Mouse (Mus musculus) thymus, postnatal 36 days (tissue): Measurements from ENCODE around the gene Klk6.

ENCODE experiments used
- DNase-seq, 2 experiments: peaks; one replicate each; pipeline ENCODE4 v3.0.0; 2022; ENCODE audit warnings: mixed read lengths in 2 of 2

The Klk6 gene

GRCm38 (mm10) chr7:43826056-43826455, 1.8 kb downstream of the Klk6 start:
- DNase-seq: no peak

DNA sequence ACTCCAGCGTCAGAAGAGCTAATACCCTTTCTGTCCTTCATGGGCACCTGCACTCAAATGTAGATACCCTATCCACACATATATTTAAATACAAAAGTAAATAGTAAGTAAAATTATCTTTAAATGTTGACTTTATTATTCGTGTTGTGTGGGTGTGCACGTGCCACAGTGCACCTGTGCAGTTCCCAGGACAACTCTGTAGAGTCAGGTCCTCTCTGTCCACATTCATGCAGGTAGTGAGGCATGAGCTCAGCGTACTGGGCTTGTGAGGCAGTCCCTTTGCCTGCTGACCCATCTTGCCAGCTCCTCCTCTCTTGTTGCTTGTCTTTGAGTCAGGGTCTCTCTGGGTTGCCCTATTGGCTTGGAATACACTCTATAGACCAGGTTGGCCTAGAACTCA, 3.4 kb downstream of the Klk6 start:
- DNase-seq: no peak

DNA sequence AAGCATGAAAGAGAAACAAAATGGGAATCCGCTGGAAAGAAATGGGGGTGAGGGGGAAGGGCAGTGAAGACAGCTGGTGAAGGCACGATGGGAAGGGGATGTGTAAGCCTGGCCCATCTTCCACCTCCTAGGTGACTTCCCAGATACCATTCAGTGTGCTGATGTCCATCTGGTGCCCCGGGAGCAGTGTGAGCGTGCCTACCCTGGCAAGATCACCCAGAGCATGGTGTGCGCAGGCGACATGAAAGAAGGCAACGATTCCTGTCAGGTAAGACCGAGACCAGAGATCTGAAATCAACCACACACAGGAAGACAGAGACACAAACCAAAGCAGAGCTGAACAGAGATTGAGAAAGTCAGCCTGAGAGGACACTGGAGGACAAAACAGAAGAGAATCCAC, 4.7 kb downstream of the Klk6 start:
- no peak for DNase-seq

GRCm38 (mm10) chr7:43841701-43842100, 17.4 kb downstream of the Klk6 start, which contains the start of gene Klk5:
TSS of gene Klk5 (plus strand) at chr7:43841971.
- no peak for DNase-seq

DNA sequence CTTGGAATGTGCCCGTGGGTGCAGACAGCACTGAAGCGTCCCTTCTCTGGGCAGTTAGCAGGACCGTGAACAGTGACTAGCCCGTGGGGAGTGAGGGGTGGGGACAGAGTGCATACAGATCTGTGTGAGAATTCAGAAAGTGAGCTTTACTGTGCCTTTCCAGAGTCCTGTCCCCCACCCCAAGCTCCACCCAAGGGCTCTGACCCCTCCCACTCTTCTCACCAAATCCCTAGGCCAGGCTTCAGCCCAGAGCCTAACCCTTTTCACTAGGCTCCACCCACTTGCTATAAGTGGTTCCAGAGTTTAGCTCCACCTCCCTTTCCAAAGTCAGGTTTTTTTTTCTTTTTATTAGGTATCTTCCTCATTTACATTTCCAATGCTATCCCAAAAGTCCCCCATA, 19.5 kb downstream of the Klk6 start:
- DNase-seq: no peak

DNA sequence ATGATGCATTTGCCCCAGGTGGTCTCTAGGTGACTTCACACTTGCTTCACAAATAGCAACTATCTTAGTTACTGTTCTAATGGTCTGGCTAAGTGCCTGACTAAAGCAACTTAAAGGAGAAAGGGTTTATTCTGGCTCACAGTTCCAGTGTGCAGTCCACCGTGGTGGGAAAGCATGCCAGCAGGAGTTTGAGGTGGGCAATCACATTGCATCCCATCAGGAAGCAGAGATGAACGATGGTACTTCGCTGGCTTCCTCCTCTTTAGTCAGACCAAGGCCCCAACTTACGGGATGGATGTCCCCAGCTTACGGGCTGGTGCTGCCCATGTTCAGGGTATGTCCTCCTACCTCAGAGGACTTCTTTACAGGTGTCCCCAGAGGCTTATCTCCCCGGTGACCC, 27.3 kb downstream of the Klk6 start:
- DNase-seq: no peak

DNA sequence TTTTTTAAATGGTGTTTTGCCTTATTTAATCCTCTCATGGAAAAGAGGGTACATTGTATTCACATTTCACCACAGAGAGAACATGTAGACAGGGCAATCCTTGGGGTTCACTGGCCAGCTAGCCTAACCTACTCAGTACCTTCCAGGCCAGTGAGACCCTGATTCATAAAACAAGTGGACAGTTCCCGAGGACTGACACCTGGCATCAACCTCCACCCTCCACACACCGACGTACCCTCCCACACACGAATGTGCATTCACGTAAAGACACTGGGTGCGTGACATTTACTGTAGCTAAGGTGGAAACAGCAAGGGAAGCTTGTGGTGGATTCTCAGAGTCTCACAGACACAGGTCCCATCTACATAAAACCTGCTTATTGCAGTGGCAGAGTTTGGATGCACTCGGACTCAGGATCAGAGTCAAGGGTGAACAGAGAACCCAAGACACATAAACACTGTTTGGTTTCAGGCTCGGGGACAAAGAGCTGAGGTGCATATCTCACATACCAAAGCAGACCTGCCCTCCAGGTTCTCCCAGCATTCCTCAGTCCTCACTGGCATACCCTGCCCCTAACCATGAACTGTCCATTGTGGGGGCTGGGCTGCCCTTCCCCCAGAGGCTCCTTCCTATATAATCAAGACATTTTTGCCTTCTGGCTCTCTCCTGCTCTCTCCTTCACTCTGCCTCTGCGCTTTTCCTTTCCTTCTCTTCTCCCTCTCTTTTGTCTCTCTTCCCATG, 30.5 kb downstream of the Klk6 start:
- DNase-seq: no peak

DNA sequence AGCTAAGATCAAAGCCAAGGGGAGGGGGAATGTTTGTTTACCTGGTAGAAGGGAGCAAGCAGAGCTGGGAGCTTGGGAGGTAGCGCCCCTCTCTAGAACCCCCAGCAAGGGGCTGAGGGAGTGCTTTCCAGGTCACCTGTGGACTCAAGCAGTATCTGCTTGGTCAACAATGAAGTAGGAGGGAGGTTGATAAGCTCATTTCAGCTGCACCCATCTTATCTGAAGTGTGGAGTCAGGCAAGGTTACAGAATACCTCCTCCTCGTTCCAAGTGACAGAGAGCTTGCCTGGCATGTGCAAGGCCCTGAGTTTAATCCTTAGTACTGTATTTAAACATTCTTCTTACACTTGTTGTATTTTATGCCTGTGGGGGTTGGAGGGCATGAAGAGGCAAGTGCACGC, 31.4 kb downstream of the Klk6 start:
- no peak for DNase-seq

DNA sequence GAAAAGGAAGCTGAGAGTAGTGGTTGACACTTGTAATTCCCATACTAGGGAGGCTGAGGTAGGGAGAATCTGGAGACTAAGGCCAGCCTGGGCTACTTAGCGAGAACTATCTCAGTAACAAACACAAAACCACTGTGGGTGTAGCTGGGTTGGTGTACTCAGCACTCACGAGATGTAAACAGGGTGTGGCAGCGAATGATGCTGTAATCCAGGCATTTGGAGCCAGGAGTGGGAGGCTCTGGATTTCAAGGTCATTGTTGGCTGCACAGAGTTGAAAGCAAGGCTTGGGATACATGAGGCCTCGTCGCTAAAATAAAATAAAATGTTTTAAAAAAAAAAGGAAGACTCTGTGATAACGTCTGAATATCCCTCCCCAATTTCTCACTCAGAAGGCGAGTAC, 32.0 kb downstream of the Klk6 start:
- no peak for DNase-seq

GRCm38 (mm10) chr7:43857501-43857900, 33.2 kb downstream of the Klk6 start:
- DNase-seq: no peak

DNA sequence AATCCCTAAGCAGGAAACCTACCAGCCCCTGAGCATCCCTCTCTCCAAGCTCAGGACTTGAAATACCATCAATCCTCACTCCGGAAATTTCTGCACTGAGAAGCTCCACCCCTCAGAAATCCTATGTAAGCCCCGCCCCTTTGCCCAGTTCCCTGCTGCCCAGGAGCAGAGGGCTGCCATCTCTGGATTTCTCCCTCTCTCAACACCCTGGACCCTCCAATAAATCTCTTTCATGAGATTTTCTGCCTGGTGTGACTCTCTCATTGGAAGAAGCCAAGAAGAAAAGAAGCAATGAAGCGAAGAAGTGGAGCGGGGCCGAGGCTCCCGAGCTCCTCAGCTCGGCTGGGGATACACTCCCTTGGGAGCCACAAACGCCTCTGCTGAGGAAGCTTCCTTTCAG, 36.1 kb downstream of the Klk6 start:
- no peak for DNase-seq

DNA sequence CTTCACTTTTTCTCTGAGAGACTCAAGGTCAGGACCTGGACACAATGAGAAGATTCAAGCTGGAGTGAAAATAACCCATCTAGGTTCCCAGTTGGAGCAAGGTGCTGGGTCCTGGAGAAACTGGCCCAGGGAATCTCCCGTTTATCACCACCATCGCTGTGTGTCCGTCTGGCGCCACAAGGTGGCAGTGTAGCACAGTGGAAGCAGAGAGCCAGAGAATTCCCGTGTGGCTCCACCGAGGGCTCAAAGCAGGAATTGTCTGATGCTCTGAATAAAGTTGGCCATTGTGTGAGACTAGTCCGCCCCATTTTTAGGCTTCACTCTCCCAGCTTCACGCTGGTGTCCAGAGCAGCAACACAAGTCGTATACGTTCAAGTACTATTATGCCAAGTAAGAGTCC, 48.9 kb downstream of the Klk6 start:
- DNase-seq: peak; percentile 23 to 37

DNA sequence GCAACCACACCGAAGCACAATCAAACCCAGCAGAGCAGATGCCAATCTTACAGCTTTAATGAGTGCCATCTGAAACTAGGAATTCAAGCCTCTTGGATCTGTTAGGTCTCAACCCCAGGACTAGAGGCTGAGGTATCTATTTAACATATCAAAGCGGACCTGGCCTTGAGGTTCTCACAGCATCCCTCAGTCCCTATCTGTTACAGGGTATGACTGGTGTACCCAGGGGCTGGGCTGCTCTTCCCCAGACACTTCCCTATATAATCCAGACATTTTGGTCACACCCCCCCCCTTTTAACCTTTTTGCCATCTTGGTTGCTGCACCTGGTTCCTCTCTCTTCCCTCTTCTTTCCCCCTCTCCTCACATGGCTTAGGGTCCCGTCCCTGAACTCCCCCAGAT, 49.4 kb downstream of the Klk6 start:
- no peak for DNase-seq

- no peak for DNase-seq
Measured at GRCm38 (mm10) chr7:43874868-43875375, 50.6 kb downstream of the Klk6 start.

- no peak for DNase-seq
Measured at GRCm38 (mm10) chr7:43876444-43876843, 52.1 kb downstream of the Klk6 start.

GRCm38 (mm10) chr7:43878281-43878680, 54.0 kb downstream of the Klk6 start:
- DNase-seq: no peak

- no peak for DNase-seq
Measured at GRCm38 (mm10) chr7:43880912-43881311, 56.6 kb downstream of the Klk6 start, which contains the start of gene Klk4. TSS of gene Klk4 (plus strand) at chr7:43881160.
